Mouse (Mus musculus): ENCODE data around the gene Fam50a. TPM values are rescaled to one million over a fixed set of nuclear protein-coding genes. Genes with fewer than 3 reads are reported as not detected.
"Not testable (repeated sequence)": the region's sequence is repeated elsewhere in the genome, so short reads cannot be mapped to it uniquely, and the experiment has no call there.

Gene Fam50a
- polyA plus RNA-seq, 1 experiment from 2014 or later = 66.6 TPM

DNA sequence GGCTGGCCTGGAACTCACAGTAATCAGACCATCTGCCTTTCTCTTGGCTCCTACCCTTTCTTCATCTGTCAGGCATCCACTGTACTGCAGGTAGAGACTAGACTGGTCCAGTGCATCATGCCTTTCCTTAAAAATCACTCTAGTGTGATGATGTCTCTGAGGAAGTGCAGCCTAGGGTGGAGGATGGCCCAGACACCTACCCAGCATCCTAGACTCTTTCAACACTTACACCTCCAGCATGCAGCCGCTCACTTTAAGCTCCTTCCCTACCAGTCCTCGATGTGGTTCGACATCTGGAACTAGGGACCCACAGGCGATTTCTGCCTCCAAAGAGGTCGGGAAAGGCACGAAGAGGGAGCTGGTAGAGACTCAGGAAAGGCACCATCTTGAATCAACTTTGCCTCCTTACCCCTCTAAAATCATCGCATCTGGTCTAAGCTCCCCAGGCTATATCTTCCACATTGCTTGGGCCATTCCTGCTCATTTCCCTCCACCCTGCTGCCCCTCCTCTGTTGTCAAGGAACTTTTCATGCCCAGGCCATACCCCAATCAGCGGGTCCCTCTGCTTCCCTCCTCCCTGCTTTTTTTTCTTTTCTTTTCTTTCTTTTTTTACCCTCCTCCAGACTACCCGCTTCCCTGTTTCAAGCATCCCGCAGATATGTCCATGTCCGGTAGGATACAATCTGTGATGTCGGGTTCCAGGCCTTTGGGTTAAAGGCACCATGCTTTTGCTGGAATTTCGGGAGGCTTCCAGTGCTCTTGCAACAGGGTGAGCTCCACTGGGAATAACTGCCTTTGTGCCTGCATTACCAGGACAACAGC, 40.0 kb downstream of the Fam50a start:
- H3K9me3 ChIP-seq (replicated peaks) = no peaks in the 10 kb centered on the region
- WGBS = 24% methylated on average over 13 of the region's 13 CpGs
- H3K4me1 ChIP-seq = no peaks in the 10 kb centered on the region
- H3K27ac ChIP-seq (replicated peaks) = peak overlapping the region; percentile 22; the same call in 1 of the 2 replicates
- peak overlapping the region; percentile 48 for H3K4me3 ChIP-seq (replicated peaks)
- peak overlapping the region; percentile 53 for H3K4me2 ChIP-seq (replicated peaks)
- H3K36me3 ChIP-seq = no peaks in the 10 kb centered on the region
- no peak for ATAC-seq (ENCODE audit: insufficient number of reproducible peaks, low FRiP score, low TSS enrichment, low read depth)
- peak overlapping the region; percentile 35 for H3K9ac ChIP-seq
- H3K27me3 ChIP-seq = no peaks in the 10 kb centered on the region

DNA sequence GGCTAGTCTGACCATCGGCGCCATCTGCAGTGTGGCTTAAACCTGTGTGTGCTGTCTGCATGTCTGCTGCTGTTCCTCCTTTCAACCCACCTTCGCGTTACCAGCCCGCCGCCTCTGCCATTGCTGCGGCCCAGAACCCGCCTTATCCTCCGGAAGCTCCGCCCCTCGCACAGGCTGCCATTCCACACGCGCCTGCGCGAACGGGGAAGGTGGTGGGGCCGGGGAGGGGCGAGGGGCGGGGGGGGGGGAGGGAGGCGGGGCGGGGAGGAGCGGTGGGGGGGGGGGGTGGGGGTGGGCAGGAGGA, 40.6 kb downstream of the Fam50a start, which contains the start of gene Lage3:
Gene Lage3, minus strand, starts transcription at position 152 of the 304 bp plus-strand sequence.
- Histone ChIP-seq H3K4me2 (replicated peaks) (peak within 1 kb of the TSS; percentile 53), H3K27me3 (no peaks in the 10 kb centered on the region), H3K9me3 (replicated peaks) (no peaks in the 10 kb centered on the region), H3K4me1 (no peaks in the 10 kb centered on the region), H3K4me3 (replicated peaks) (peak within 1 kb of the TSS; percentile 48), H3K27ac (replicated peaks) (peak within 1 kb of the TSS; percentile 22; the same call in 1 of the 2 replicates), H3K9ac (peak within 1 kb of the TSS; percentile 35), H3K36me3 (no peaks in the 10 kb centered on the region)
- ATAC-seq (ENCODE audit: insufficient number of reproducible peaks, low FRiP score, low TSS enrichment, low read depth) = peak; percentile 67; the same call in 1 of the 2 replicates
- WGBS = 30% methylated on average over 16 of the region's 22 CpGs

DNA sequence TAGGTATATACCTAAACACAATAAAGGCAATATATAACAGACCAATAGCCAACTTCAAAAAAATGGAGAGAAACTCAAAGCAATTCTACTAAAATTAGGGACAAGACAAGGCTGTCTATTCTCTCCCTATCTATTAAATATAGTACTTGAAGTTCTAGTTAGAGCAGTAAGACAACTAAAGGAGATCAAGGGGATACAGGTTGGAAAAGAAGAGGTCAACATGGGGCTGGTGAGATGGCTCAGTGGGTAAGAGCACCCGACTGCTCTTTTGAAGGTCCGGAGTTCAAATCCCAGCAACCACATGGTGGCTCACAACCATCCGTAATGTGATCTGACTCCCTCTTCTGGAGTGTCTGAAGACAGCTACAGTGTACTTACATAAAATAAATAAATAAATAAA, 44.2 kb downstream of the Fam50a start:
- not testable (repeated sequence) for ATAC-seq (ENCODE audit: insufficient number of reproducible peaks, low FRiP score, low TSS enrichment, low read depth); H3K9ac ChIP-seq; H3K27me3 ChIP-seq; H3K4me3 ChIP-seq (replicated peaks); H3K36me3 ChIP-seq; H3K4me1 ChIP-seq; H3K9me3 ChIP-seq (replicated peaks); H3K27ac ChIP-seq (replicated peaks); H3K4me2 ChIP-seq (replicated peaks)
- WGBS = 92% methylated on average over 3 of the region's 3 CpGs

DNA sequence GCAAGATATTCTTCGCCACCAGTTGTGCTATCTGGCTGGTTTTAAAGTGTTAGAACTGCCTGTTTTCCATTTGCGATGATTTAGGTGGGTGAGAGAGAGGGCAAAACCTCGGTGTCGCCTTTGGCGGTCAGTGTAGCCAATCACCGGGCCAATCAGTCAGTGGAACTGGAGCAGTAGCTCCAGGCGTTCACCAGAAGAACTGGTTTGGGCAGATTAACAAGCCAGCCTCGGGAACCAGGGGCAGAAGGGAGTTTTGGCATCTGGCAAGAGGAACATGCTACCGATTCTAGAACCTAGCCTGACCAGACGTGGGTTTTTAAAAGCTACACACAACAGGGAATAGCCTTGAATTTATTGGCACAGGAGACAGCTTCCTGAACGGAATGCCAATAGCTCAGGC, 46.3 kb downstream of the Fam50a start:
- no peak overlapping the region for H3K4me2 ChIP-seq (replicated peaks)
- H3K36me3 ChIP-seq = no peaks in the 10 kb centered on the region
- no peak overlapping the region for H3K4me3 ChIP-seq (replicated peaks)
- H3K4me1 ChIP-seq = no peaks in the 10 kb centered on the region
- no peak overlapping the region for H3K9ac ChIP-seq
- no peaks in the 10 kb centered on the region for H3K9me3 ChIP-seq (replicated peaks)
- 38% methylated on average over 11 of the region's 11 CpGs for WGBS
- ATAC-seq (ENCODE audit: insufficient number of reproducible peaks, low FRiP score, low TSS enrichment, low read depth) = no peak
- H3K27me3 ChIP-seq = no peaks in the 10 kb centered on the region
- H3K27ac ChIP-seq (replicated peaks) = no peak overlapping the region

DNA sequence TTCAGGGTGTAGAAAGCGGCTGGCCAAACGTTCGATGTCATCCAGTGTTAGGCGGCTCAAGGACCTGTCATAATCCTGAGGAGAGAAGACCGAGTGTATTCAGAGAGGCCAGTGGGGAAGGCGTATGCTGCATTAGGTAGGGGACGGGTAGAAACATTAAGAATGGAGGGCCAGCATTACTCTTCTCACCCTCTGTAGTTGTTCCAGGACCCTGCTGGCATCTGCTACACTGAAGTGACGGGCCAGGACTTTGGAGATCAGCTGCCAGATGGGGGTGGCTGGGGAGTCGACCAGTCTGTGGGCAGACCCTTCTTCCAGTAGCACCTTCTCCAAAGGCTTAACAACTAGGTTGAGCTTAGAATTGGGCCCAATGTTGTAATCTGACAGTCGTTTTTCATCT, 54.7 kb downstream of the Fam50a start:
- no peak for ATAC-seq (ENCODE audit: insufficient number of reproducible peaks, low FRiP score, low TSS enrichment, low read depth)
- no peaks in the 10 kb centered on the region for H3K27me3 ChIP-seq
- no peak overlapping the region for H3K27ac ChIP-seq (replicated peaks)
- H3K9me3 ChIP-seq (replicated peaks) = no peaks in the 10 kb centered on the region
- peak overlapping the region; percentile 42; the same call in 1 of the 2 replicates for H3K9ac ChIP-seq
- H3K4me3 ChIP-seq (replicated peaks) = peak overlapping the region; percentile 57
- H3K4me1 ChIP-seq = peaks cover 3% of the 10 kb centered on the region; the same call in 1 of the 2 replicates
- 0 out of 2 replicates have a peak, but pooled peaks cover 8% of the 10 kb centered on the region for H3K36me3 ChIP-seq
- WGBS = 59% methylated on average over 10 of the region's 10 CpGs
- peak overlapping the region; percentile 51 for H3K4me2 ChIP-seq (replicated peaks)

DNA sequence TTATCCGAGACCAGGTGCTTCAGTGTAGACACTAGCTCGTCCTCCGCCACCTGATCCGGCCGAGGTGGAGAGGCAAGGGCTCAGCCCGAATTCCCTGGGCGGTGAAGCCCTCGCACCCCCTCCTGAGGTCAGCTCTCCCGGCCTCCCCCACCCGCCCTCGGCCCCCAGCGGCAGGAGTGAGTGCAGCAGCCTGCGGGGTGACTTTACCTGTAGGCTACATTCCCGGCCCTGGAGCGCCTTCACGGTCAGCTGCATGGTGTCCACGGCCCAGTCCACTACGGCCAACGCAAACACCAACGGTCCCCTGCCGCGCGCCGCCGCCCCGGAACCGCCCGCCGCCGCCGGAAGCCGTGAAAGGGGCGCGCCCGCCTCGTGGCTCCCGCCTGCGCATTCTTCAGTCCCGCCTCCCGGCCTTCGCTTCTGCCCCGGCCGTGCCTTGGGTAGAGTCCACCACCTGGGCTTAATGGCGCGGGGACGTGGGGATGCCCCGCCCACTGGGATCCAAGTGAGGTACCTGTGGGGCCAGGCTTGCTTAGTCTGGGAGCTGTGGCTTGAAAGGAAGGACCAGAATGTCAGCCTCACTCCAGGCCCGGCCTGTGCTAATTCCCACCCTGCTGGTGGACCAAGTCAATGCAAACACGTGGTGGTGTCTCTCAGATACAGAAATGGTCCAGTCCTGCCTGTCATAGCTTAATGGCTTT, 55.5 kb downstream of the Fam50a start:
- WGBS = 20% methylated on average over 47 of the region's 49 CpGs
- no peaks in the 10 kb centered on the region for H3K27me3 ChIP-seq
- H3K36me3 ChIP-seq = 0 out of 2 replicates have a peak, but pooled peaks cover 8% of the 10 kb centered on the region
- peak overlapping the region; percentile 57 for H3K4me3 ChIP-seq (replicated peaks)
- H3K27ac ChIP-seq (replicated peaks) = peak overlapping the region; percentile 72
- peaks cover 3% of the 10 kb centered on the region; the same call in 1 of the 2 replicates for H3K4me1 ChIP-seq
- H3K4me2 ChIP-seq (replicated peaks) = peak overlapping the region; percentile 51
- peak; percentile 86 for ATAC-seq (ENCODE audit: insufficient number of reproducible peaks, low FRiP score, low TSS enrichment, low read depth)
- peak overlapping the region; percentile 42 for H3K9ac ChIP-seq
- no peaks in the 10 kb centered on the region for H3K9me3 ChIP-seq (replicated peaks)

Small RNAs within 50 kb of the gene (microRNA-seq; reads per million reads assigned to microRNA genes)
- gene Mir7091 (ENCODE audit: borderline number of aligned reads) (not detected), gene Mir7092 (ENCODE audit: borderline number of aligned reads) (not detected)

Other genes with a start within 250 kb of the Fam50a start
- gene Opn1mw, start 185.6 kb upstream of the Fam50a start, polyA plus RNA-seq (2015; fragmentation: Nextera tagmentation; extraction: Ambion mirVana) = not detected in 2 replicates
- 11.9 and 12.1 TPM in 2 replicates for gene Mecp2, start 177.7 kb upstream of the Fam50a start, polyA plus RNA-seq (2015; fragmentation: Nextera tagmentation; extraction: Ambion mirVana)
- not detected in 2 replicates for gene Tex28, start 145.2 kb upstream of the Fam50a start, polyA plus RNA-seq (2015; fragmentation: Nextera tagmentation; extraction: Ambion mirVana)
- gene Tktl1, start 135.8 kb upstream of the Fam50a start, polyA plus RNA-seq (2015; fragmentation: Nextera tagmentation; extraction: Ambion mirVana) = not detected in 2 replicates
- 226 and 234 TPM in 2 replicates for gene Flna, start 63.2 kb upstream of the Fam50a start, polyA plus RNA-seq (2015; fragmentation: Nextera tagmentation; extraction: Ambion mirVana)
- gene Emd, start 58.3 kb upstream of the Fam50a start, polyA plus RNA-seq (2015; fragmentation: Nextera tagmentation; extraction: Ambion mirVana) = 26.5 and 28.8 TPM in 2 replicates
- gene Rpl10, start 42.2 kb upstream of the Fam50a start, polyA plus RNA-seq (2015; fragmentation: Nextera tagmentation; extraction: Ambion mirVana) = 678 and 798 TPM in 2 replicates
- gene Taz, start 31.1 kb upstream of the Fam50a start, polyA plus RNA-seq (2015; fragmentation: Nextera tagmentation; extraction: Ambion mirVana) = 98.0 and 103 TPM in 2 replicates
- 16.8 and 20.1 TPM in 2 replicates for gene Dnase1l1, start 30.7 kb upstream of the Fam50a start, polyA plus RNA-seq (2015; fragmentation: Nextera tagmentation; extraction: Ambion mirVana)
- gene Atp6ap1, start 15.9 kb upstream of the Fam50a start, polyA plus RNA-seq (2015; fragmentation: Nextera tagmentation; extraction: Ambion mirVana) = 158 and 160 TPM in 2 replicates
- 223 and 260 TPM in 2 replicates for gene Gdi1, start 8.0 kb upstream of the Fam50a start, polyA plus RNA-seq (2015; fragmentation: Nextera tagmentation; extraction: Ambion mirVana)
- 20.2 and 21.5 TPM in 2 replicates for gene Plxna3, start 16.0 kb downstream of the Fam50a start, polyA plus RNA-seq (2015; fragmentation: Nextera tagmentation; extraction: Ambion mirVana)
- 96.2 and 101 TPM in 2 replicates for gene Lage3, start 40.6 kb downstream of the Fam50a start, polyA plus RNA-seq (2015; fragmentation: Nextera tagmentation; extraction: Ambion mirVana)
- gene Ubl4a, start 60.2 kb downstream of the Fam50a start, polyA plus RNA-seq (2015; fragmentation: Nextera tagmentation; extraction: Ambion mirVana) = 76.4 and 78.5 TPM in 2 replicates
- 20.9 and 23.4 TPM in 2 replicates for gene Slc10a3, start 60.3 kb downstream of the Fam50a start, polyA plus RNA-seq (2015; fragmentation: Nextera tagmentation; extraction: Ambion mirVana)
- 47.4 and 48.2 TPM in 2 replicates for gene Fam3a, start 80.2 kb downstream of the Fam50a start, polyA plus RNA-seq (2015; fragmentation: Nextera tagmentation; extraction: Ambion mirVana)
- 20.3 and 21.4 TPM in 2 replicates for gene Ikbkg, start 80.3 kb downstream of the Fam50a start, polyA plus RNA-seq (2015; fragmentation: Nextera tagmentation; extraction: Ambion mirVana)
- gene G6pdx, start 116.2 kb downstream of the Fam50a start, polyA plus RNA-seq (2015; fragmentation: Nextera tagmentation; extraction: Ambion mirVana) = 54.1 and 65.4 TPM in 2 replicates
- gene Gm6880, start 168.4 kb downstream of the Fam50a start, polyA plus RNA-seq (2015; fragmentation: Nextera tagmentation; extraction: Ambion mirVana) = 0.84 TPM in 1 of 2 replicates, not detected in the other

All from embryonic facial prominence, embryonic 15.5 days (tissue).